Comparison of ENCODE assay signal across 10 mouse cellular contexts in the genomic region with DNA sequence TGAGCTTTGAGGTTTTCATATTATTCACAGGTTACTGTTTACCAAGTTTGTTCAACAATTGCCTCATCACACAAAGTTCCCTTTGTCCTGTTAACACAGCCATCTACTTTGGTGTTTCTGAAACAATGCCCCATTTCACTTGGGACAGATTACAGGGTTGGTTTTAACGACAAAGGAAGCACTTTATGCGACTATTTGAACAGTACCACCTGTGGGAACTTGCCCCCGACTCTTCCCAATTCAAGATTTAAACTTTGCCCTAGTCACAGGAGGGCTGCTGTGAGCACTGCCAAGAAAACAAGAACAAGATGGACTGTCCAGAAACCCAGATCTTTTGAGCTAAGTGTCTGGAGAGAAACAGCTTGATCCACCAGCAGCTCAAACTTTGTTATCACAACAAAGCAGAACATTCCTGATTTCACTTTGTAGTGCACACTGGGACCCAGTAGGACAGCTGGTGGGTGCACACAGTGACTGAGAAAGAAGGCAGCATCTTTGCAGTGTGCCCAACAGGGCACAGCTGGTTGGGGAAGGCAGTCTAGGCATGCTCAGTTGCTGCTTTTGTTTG.
A peak's percentile ranks its signal among the peaks of the same experiment; 100 is the strongest.
DNase-seq lines count a peak whose midpoint lies in the region; ATAC-seq and TF ChIP-seq lines count a peak whose summit lies in the region.
"Had no signal": no experiment of that assay in that cellular context is flagged by ENCODE, and none has a peak within 500 bp of the region (broad histone marks: within the 10 kb centered on the region; RNA-seq: fewer than 3 reads in every experiment).

No protein-coding gene starts in this region.

- no peak for TF ChIP-seq POLR2A in ES-Bruce4 (IDR thresholded peaks at IDR 0.05; ENCODE audit: insufficient read depth, low read length)

- no peaks in the 10 kb centered on the region for H3K9me3 ChIP-seq in ES-Bruce4 (replicated peaks; ENCODE audit: control insufficient read depth, insufficient read depth, low read length, poor library complexity, severe bottlenecking)
- H3K9me3 ChIP-seq in lung, embryonic 15.5 days = no peaks in the 10 kb centered on the region
- H3K9me3 ChIP-seq: hindbrain, embryonic 13.5 days had no signal

- WGBS in lung, embryonic 15.5 days = 17% methylated on average over 3 of the region's 3 CpGs

- H3K9ac ChIP-seq in ES-Bruce4 (ENCODE audit: low read depth, poor library complexity, severe bottlenecking) = no peak overlapping the region
- no peak overlapping the region for H3K9ac ChIP-seq in lung, embryonic 15.5 days
- H3K9ac ChIP-seq: hindbrain, embryonic 13.5 days had no signal

- no peak for ATAC-seq in lung, embryonic 15.5 days (ENCODE audit: borderline replicate concordance, extremely low read depth, low FRiP score, low TSS enrichment)
- no peak for ATAC-seq in megakaryocyte-erythroid progenitor cell, adult 5-6 weeks (replicated peaks; ENCODE audit: low FRiP score, low TSS enrichment, poor library complexity, severe bottlenecking)

- H3K4me3 ChIP-seq in ES-Bruce4 (ENCODE audit: low read depth, low read length) = no peak overlapping the region
- H3K4me3 ChIP-seq in lung, embryonic 15.5 days = no peak overlapping the region
- H3K4me3 ChIP-seq: hindbrain, embryonic 13.5 days had no signal

- H3K27me3 ChIP-seq in ES-Bruce4 (ENCODE audit: control insufficient read depth, insufficient read depth, low read length, poor library complexity, severe bottlenecking) = no peaks in the 10 kb centered on the region
- H3K27me3 ChIP-seq in lung, embryonic 15.5 days = no peaks in the 10 kb centered on the region
- H3K27me3 ChIP-seq: hindbrain, embryonic 13.5 days had no signal

- TF ChIP-seq EP300 in ES-Bruce4 (IDR thresholded peaks at IDR 0.05; ENCODE audit: insufficient read depth, low read depth, low read length) = 0 out of 2 replicates have a peak, but pooled peaks have one; percentile 37

- H3K4me1 ChIP-seq in ES-Bruce4 (ENCODE audit: control insufficient read depth, insufficient read depth, low read length) = no peaks in the 10 kb centered on the region
- 0 out of 2 replicates have a peak, but pooled peaks cover 11% of the 10 kb centered on the region for H3K4me1 ChIP-seq in lung, embryonic 15.5 days

- DNase-seq in kidney, adult 18-20 months = peak; percentile 3
- DNase-seq in kidney, postnatal 14 days = no peak
- peak; percentile 42 for DNase-seq in R1 (ENCODE audit: low read depth, low spot score)
- no peak for DNase-seq in frontal cortex, postnatal 36 days (ENCODE audit: low spot score in 2 of 2)
- no peak for DNase-seq in adrenal gland, postnatal 25 days
- DNase-seq: cerebellum, postnatal 36 days had no signal

- no peak overlapping the region for H3K27ac ChIP-seq in ES-Bruce4 (ENCODE audit: insufficient read depth, low read length)
- peak overlapping the region; percentile 22 for H3K27ac ChIP-seq in lung, embryonic 15.5 days
- H3K27ac ChIP-seq: hindbrain, embryonic 13.5 days had no signal

- no peak overlapping the region for H3K4me2 ChIP-seq in lung, embryonic 15.5 days
- H3K4me2 ChIP-seq: hindbrain, embryonic 13.5 days had no signal

- no peaks in the 10 kb centered on the region for H3K36me3 ChIP-seq in ES-Bruce4 (ENCODE audit: control insufficient read depth, insufficient read depth, low read length, poor library complexity, severe bottlenecking)
- no peaks in the 10 kb centered on the region for H3K36me3 ChIP-seq in lung, embryonic 15.5 days
- H3K36me3 ChIP-seq: hindbrain, embryonic 13.5 days had no signal

- no peak for TF ChIP-seq CTCF in ES-Bruce4 (IDR thresholded peaks at IDR 0.05; ENCODE audit: low read depth, low read length)

Comparison
In these comparisons a context has a peak if more than half of its experiments do, and no peak if none do; other contexts are left out.
1. DNase-seq: peak in kidney, adult 18-20 months (single experiment) and R1 (single experiment); none in kidney, postnatal 14 days (single experiment), frontal cortex, postnatal 36 days (0 of 2) and adrenal gland, postnatal 25 days (single experiment).